Mouse (Mus musculus): ENCODE data around the gene Ccnd3.

GRCm38 (mm10) chr17:47611661-47611982 lies 106.8 kb downstream of the Ccnd3 start:
- TF ChIP-seq POLR2A (IDR thresholded peaks at IDR 0.05; ENCODE audit: low read depth, low read length) (no peak), CTCF (conservative IDR thresholded peaks at IDR 0.05; ENCODE audit: insufficient read depth, insufficient read length, low read depth, low read length) (no peak)
